In genomic region chr9:103813791-103814190, GRCm38 (mm10) we compare ENCODE assay signal across 14 mouse cellular contexts.
"Had no signal": no experiment of that assay in that cellular context is flagged by ENCODE, and none has a peak within 500 bp of the region (broad histone marks: within the 10 kb centered on the region; RNA-seq: fewer than 3 reads in every experiment).

No protein-coding gene starts in this region.

- DNase-seq: kidney, adult 18-20 months; kidney, adult 9 months; kidney, postnatal 14 days; kidney, postnatal 4 days; layer of hippocampus, adult 9-11 months; liver, embryonic 13.5 days; lung, adult 2 months; lung, postnatal 14 days; lung, postnatal 4 days; right cerebral cortex, adult 18-20 months; right cerebral cortex, postnatal 14 days; right cerebral cortex, postnatal 4 days; thymus, adult 18-20 months; thymus, postnatal 14 days had no signal
